Mouse (Mus musculus) megakaryocyte, embryonic 14.5 days (primary cell): ENCODE data around the gene Arf3. TPM values are rescaled to one million over a fixed set of nuclear protein-coding genes. Genes with fewer than 3 reads are reported as not detected.
"Not testable (repeated sequence)": the region's sequence is repeated elsewhere in the genome, so short reads cannot be mapped to it uniquely, and the experiment has no call there.

Experiments used
- H3K27me3 ChIP-seq: replicated peaks from 2 replicates; pipeline ENCODE3; 2012; ENCODE audit warnings: inconsistent platforms
- H3K36me3 ChIP-seq: replicated peaks from 2 replicates; pipeline ENCODE3; 2012; ENCODE audit warnings: low read length, inconsistent platforms, mixed read lengths
- H3K4me1 ChIP-seq: 2 replicates; pipeline ENCODE4 v1.6.1; 2012; ENCODE audit warnings: inconsistent platforms
- H3K4me3 ChIP-seq: replicated peaks from 2 replicates; pipeline ENCODE3; 2012; ENCODE audit warnings: moderate library complexity, mild to moderate bottlenecking, inconsistent platforms
- H3K9me3 ChIP-seq: 2 replicates; pipeline ENCODE4 v1.6.1; 2012; ENCODE audit warnings: inconsistent platforms
- FLI1 ChIP-seq: IDR thresholded peaks from 2 replicates; pipeline ENCODE4 v1.6.1; 2012; ENCODE audit warnings: low read length, inconsistent platforms, mixed read lengths
- GATA1 ChIP-seq: IDR thresholded peaks from 3 replicates; pipeline ENCODE4 v1.6.1; 2012; ENCODE audit warnings: mixed read lengths, low read length, inconsistent platforms, borderline replicate concordance
- polyA plus RNA-seq: library from polyadenylated mRNA; stranded (reverse); fragments of >175 nt; gene quantifications from 2 replicates; pipeline ENCODE4 v1.2.3, GENCODE M21; 2012; ENCODE audit warnings: low replicate concordance; ENCODE audit not compliant: insufficient read depth

The Arf3 gene
- polyA plus RNA-seq, 1 experiment: 17.8 TPM

DNA sequence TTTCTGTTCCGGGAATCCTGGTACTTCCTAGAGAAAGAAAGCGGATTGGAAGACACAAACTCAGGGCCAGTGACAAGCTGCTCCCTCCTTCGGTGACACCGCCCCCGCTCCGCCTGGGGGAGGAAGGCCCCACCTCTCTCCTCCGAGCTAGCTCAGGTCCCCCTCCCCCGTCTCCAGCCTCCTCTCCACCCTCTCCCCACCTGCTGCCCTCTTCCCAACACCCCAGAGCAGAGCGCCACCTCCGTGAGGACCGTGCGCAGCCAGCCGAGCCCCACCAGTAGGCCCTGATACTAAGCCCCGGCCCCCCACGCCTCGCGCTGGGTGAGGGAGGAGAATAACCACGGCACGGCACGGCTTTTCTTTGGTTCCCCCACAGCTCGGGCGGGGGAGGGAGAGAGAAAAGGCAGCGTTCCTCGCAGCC, 803 bp downstream of the Arf3 start:
- peaks cover 22% of the 10 kb centered on the region for H3K27me3 ChIP-seq
- peak overlapping the region; percentile 96 for H3K4me3 ChIP-seq
- no peaks in the 10 kb centered on the region for H3K9me3 ChIP-seq
- no peak for TF ChIP-seq FLI1
- TF ChIP-seq GATA1: no peak
- peaks cover 40% of the 10 kb centered on the region for H3K36me3 ChIP-seq
- peaks cover 39% of the 10 kb centered on the region for H3K4me1 ChIP-seq

DNA sequence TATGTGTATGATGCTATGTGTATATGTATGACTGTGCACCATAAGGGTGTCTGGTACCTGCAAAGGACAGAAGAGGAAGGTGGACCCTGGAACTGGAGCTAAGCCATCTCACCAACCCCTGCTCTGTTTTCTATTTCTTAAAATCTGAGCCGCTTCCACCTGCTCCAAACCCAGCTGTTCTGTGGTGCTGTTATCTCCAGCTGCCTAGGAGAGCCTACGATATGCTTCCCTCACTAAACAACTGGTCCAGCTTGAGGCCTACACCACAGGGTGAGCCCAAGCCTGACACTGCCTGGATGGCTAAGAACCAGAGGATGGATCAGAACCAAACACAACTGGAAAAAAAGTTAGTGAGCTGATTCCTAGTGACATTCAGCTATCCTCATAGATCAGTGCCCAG, 8.9 kb downstream of the Arf3 start:
- H3K4me1 ChIP-seq: peaks cover 30% of the 10 kb centered on the region
- H3K4me3 ChIP-seq: no peak overlapping the region
- no peaks in the 10 kb centered on the region for H3K27me3 ChIP-seq
- H3K36me3 ChIP-seq: peaks cover 78% of the 10 kb centered on the region
- no peaks in the 10 kb centered on the region for H3K9me3 ChIP-seq
- TF ChIP-seq GATA1: no peak

DNA sequence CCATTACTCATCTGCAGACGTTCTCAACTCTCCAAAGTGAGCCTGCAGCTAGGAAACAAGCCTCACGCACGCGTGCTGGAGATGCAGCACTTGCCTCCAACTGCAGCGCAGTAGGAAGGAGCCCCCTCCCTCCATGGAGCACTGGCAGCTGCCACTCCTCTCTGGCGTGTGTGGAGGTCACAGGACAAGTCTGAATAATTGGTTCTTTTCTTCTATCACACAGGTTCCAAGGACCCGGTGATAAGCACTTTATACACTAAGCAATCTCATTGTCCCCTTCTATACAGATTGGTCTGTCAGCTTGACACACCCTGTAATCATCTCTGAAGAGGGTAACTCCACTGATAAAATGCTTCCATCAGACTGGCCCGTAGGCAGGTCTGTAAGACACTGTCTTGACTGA, 10.0 kb downstream of the Arf3 start:
- no peaks in the 10 kb centered on the region for H3K27me3 ChIP-seq
- peaks cover 72% of the 10 kb centered on the region for H3K36me3 ChIP-seq
- H3K4me3 ChIP-seq: no peak overlapping the region
- H3K9me3 ChIP-seq: no peaks in the 10 kb centered on the region
- TF ChIP-seq FLI1 (no peak), GATA1 (no peak)
- peaks cover 32% of the 10 kb centered on the region for H3K4me1 ChIP-seq

DNA sequence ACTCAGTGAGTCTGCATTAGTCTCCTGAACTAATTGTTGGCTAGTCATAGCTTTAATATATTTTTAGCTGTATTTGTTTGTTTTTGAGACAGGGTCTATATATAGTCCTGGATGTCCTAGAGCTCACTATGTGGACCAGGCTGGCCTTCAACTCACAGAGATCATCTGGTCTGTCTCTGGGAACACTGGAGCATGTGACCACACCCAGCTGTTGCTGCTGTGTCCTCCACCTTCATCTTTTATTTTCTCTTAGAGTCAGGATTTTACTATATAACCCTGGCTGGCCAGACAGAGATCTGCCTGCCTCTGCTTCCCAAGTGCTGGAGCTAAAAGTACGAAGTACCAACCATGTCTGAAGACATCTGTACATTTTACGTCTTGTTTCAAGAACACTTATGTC, 13.9 kb downstream of the Arf3 start:
- Histone ChIP-seq H3K4me1 (peaks cover 35% of the 10 kb centered on the region), H3K4me3 (no peak overlapping the region), H3K36me3 (peaks cover 80% of the 10 kb centered on the region), H3K9me3 (no peaks in the 10 kb centered on the region), H3K27me3 (no peaks in the 10 kb centered on the region)
- TF ChIP-seq FLI1: no peak
- TF ChIP-seq GATA1: no peak

DNA sequence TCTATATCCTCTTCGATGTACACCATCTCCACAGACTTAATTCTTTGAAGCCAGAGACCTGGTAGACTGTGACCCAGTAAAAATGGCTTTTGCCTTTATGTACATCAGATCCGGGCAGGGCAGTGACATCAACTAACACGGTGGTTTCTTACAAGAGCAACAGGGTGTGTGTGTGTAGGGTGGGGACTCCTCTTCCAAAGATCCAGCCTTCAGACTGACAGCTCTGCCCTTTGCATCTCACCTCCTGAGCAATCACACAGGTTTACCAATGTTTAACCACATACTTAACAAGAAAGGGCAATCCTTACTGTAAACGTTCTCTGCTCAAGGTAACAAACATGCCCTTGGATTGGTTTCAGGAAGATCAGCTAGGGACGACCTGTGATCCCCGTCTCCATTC, 15.7 kb downstream of the Arf3 start:
- TF ChIP-seq GATA1 (no peak), FLI1 (no peak)
- peaks cover 81% of the 10 kb centered on the region for H3K36me3 ChIP-seq
- H3K9me3 ChIP-seq: no peaks in the 10 kb centered on the region
- no peak overlapping the region for H3K4me3 ChIP-seq
- no peaks in the 10 kb centered on the region for H3K27me3 ChIP-seq
- H3K4me1 ChIP-seq: peaks cover 33% of the 10 kb centered on the region

DNA sequence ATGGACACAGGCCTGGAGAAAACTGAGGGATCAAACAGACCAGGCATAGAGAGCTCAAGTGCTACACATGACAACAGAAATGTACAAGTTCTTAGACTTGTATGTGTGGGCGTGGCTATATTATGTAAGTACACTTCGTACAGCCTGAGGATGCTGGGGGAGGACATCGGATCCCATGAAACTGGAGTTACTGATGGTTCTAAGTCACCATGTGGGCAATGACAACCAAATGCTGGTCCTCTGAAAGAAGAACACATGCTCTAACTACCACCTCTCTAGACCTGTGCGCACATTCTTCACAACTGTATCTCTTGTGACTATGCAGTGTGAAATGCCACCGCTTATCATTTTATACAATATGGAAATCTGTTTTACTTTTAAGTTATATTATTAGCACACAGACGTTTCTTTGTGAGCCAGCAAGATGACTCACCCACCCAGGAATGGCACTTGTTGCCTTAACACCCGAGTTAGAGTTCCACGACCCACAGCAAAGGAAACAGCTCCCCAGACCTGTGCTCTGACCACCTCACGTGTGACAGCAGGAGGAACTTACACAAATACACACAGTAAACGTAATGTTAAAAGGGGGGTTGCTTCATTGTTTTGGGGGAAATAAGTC, 16.6 kb downstream of the Arf3 start:
- Histone ChIP-seq H3K36me3 (peaks cover 85% of the 10 kb centered on the region), H3K27me3 (no peaks in the 10 kb centered on the region), H3K9me3 (no peaks in the 10 kb centered on the region), H3K4me3 (no peak overlapping the region), H3K4me1 (peaks cover 33% of the 10 kb centered on the region)
- TF ChIP-seq FLI1 (no peak), GATA1 (no peak)

DNA sequence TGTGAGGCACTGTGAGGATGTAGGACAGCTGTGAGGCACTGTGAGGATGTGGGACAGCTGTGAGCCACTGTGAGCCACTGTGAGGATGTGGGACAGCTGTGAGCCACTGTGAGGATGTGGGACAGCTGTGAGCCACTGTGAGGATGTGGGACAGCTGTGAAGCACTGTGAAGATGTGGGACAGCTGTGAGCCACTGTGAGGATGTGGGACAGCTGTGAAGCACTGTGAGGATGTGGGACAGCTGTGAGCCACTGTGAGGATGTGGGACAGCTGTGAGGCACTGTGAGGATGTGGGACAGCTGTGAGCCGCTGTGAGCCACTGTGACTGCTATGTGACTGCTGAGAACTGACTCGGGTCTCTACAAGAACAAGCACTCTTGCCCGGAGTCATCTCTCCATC, 19.2 kb downstream of the Arf3 start:
- H3K4me1 ChIP-seq: peaks cover 30% of the 10 kb centered on the region
- H3K36me3 ChIP-seq: peaks cover 91% of the 10 kb centered on the region
- not testable (repeated sequence) for H3K27me3 ChIP-seq, H3K4me3 ChIP-seq, H3K9me3 ChIP-seq

DNA sequence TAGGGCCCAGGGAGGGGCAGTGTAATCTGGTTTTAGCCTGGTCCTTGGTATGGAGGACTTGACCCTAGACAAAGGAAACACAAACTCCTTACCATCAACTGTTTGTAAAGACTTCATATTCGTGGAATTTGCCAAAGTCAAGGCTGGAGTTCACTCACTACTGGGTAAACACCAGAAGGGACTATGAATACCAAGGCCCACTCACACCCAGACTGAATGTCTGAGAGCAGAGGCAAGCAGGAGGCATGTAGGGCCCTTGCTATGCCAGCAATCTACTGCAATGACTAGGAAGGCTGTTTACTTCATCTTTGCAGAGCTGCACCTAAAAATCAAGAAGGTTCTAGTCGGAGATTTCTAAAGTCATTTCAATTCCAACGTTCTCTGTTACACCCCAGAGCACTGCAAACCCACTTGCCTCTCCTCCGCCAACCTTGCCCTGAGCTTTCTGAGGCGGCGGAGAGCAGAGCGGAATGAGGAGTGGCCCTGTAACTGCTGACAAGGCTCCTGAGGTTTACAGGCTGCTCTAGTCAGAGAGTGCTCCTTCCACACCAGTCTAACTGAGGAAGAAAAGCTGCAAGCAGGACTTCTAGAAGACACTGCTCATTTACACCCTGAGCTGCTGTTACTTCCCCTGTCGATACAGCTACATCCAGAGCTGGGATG, 20.1 kb downstream of the Arf3 start:
- Histone ChIP-seq H3K4me3 (no peak overlapping the region), H3K9me3 (no peaks in the 10 kb centered on the region), H3K36me3 (peaks cover 94% of the 10 kb centered on the region), H3K27me3 (no peaks in the 10 kb centered on the region), H3K4me1 (peaks cover 32% of the 10 kb centered on the region)
- no peak for TF ChIP-seq GATA1
- no peak for TF ChIP-seq FLI1

DNA sequence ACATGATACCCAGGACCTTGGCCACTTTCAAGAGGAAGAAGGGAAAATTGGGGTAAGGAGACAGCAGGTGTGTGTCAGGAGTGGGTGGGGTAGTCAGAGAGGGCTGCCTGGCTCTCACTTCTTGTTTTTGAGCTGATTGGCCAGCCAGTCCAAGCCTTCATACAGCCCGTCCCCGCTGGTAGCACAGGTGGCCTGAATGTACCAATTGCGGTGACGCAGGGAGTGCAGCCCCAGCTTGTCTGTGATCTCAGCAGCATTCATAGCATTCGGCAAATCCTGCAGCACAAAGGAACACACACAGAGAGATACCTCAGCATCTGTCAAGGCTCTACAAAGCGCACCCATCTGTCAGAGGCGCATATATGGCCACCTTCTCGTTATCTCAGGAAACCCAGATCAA, 22.8 kb downstream of the Arf3 start:
- Histone ChIP-seq H3K36me3 (peaks cover 95% of the 10 kb centered on the region), H3K4me3 (no peak overlapping the region), H3K4me1 (peaks cover 20% of the 10 kb centered on the region; the same call in 1 of the 2 replicates), H3K27me3 (no peaks in the 10 kb centered on the region), H3K9me3 (no peaks in the 10 kb centered on the region)
- TF ChIP-seq GATA1 (no peak), FLI1 (no peak)

DNA sequence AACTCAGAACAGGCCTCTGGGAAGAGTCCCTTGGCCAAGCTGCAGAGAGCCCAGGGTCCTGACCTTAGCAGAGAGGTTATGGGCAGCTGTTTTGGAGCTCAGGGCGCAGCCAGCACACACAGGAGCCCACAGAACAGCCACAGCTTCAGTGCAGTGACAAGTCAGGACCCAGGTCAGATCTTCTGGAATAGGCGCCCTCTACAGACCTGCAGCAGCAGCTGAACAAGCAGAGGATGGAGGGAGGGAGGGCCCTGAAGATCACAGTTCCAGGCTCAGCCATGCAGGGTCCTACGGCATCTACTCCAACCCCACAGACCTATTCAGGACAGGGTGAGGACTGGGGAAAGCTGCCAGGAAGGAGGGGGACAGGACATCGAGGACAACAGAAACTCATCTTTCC, 24.2 kb downstream of the Arf3 start:
- TF ChIP-seq FLI1 (no peak), GATA1 (no peak)
- no peak overlapping the region for H3K4me3 ChIP-seq
- peaks cover 29% of the 10 kb centered on the region for H3K4me1 ChIP-seq
- peaks cover 91% of the 10 kb centered on the region for H3K36me3 ChIP-seq
- H3K9me3 ChIP-seq: no peaks in the 10 kb centered on the region
- no peaks in the 10 kb centered on the region for H3K27me3 ChIP-seq
